Mouse (Mus musculus): ENCODE measurements around the gene Siah3.

GRCm38 (mm10) chr14:75460436-75460835 lies 4.7 kb downstream of the Siah3 start:
- TF ChIP-seq CTCF (IDR thresholded peaks at IDR 0.05; ENCODE audit: control insufficient read depth, insufficient read depth, low read length) (no peak), POLR2A (IDR thresholded peaks at IDR 0.05; ENCODE audit: borderline replicate concordance, control insufficient read depth, low read depth, low read length) (no peak)
